Mouse (Mus musculus): ENCODE measurements around the gene Fignl2. TPM values are rescaled to one million over a fixed set of nuclear protein-coding genes. Genes with fewer than 3 reads are reported as not detected.
"Not testable (repeated sequence)": the region's sequence is repeated elsewhere in the genome, so short reads cannot be mapped to it uniquely, and the experiment has no call there.

The Fignl2 gene
- polyA plus RNA-seq, 1 experiment from 2014 or later, result 0.48 TPM

- 73% methylated on average over 9 of the region's 9 CpGs for WGBS
- H3K4me3 ChIP-seq (ENCODE audit: low read depth, low read length), result no peak overlapping the region
- DNase-seq (ENCODE audit: low spot score) (no peak), ATAC-seq (no peak)
- no peaks in the 10 kb centered on the region for H3K9me3 ChIP-seq (ENCODE audit: low read length)
- TF ChIP-seq EP300 (IDR thresholded peaks at IDR 0.05), result no peak
- H3K27me3 ChIP-seq (replicated peaks; ENCODE audit: insufficient read depth, low read length), result no peaks in the 10 kb centered on the region
- no peak overlapping the region for H3K9ac ChIP-seq (replicated peaks; ENCODE audit: low read depth)
- peaks cover 3% of the 10 kb centered on the region; the same call in 1 of the 2 replicates for H3K4me1 ChIP-seq (ENCODE audit: insufficient read depth, low read depth, low read length)
- H3K36me3 ChIP-seq (ENCODE audit: insufficient read depth, low read length), result no peaks in the 10 kb centered on the region
- no peak overlapping the region for H3K27ac ChIP-seq (ENCODE audit: low read length)
- no peak overlapping the region for H3K4me2 ChIP-seq (replicated peaks; ENCODE audit: low read depth, low read length)
Measured at GRCm38 (mm10) chr15:101121411-101122289, 43.3 kb upstream of the Fignl2 start.

DNA sequence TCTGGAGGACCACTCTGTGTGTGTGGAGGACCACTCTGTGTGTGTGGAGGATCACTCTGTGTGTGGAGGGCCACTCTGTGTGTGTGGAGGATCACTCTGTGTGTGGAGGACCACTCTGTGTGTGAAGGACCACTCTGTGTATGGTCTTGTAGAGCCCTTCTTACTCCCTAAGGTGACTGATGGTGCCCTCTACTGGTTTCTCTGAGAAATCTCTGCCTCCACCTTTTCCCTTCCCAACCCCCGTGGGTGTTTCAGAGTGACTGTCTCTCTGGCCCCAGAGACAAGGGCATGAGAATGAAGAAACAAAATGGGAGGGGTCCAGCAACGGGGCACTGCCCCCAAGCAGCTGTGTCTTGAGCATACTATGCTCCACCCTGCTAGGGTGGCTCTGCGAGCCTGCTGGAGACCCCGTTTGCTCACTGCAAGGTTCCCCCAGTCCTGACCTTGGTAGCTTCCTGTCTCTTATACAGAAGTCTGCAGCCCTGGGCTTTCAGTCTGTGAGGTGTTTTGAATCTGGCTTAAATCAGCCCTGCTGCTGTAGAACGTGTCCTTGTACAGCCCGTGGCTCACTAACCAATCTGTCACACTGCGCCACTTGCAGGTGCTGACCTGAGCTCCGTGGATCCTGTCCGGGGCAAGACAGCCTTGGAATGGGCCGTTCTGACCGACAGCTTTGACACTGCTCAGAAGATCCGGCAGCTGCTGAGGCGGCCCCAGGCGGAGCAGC is 40.2 kb upstream of the Fignl2 start:
- DNase-seq (ENCODE audit: low spot score), result peak; percentile 80
- Histone ChIP-seq H3K9ac (replicated peaks; ENCODE audit: low read depth) (no peak overlapping the region), H3K4me3 (ENCODE audit: low read depth, low read length) (no peak overlapping the region), H3K4me2 (replicated peaks; ENCODE audit: low read depth, low read length) (no peak overlapping the region), H3K4me1 (ENCODE audit: insufficient read depth, low read depth, low read length) (peaks cover 3% of the 10 kb centered on the region; the same call in 1 of the 2 replicates), H3K27me3 (replicated peaks; ENCODE audit: insufficient read depth, low read length) (no peaks in the 10 kb centered on the region), H3K9me3 (ENCODE audit: low read length) (no peaks in the 10 kb centered on the region), H3K27ac (ENCODE audit: low read length) (no peak overlapping the region), H3K36me3 (ENCODE audit: insufficient read depth, low read length) (no peaks in the 10 kb centered on the region)
- 42% methylated on average over 14 of the region's 14 CpGs for WGBS
- TF ChIP-seq CTCF (IDR thresholded peaks at IDR 0.05) (peak; percentile 72), EP300 (IDR thresholded peaks at IDR 0.05) (no peak)
- peak; percentile 57 for ATAC-seq

- TF ChIP-seq CTCF (IDR thresholded peaks at IDR 0.05), result no peak
- TF ChIP-seq EP300 (IDR thresholded peaks at IDR 0.05), result no peak
- Histone ChIP-seq H3K36me3 (ENCODE audit: insufficient read depth, low read length) (no peaks in the 10 kb centered on the region), H3K4me3 (ENCODE audit: low read depth, low read length) (no peak within 1 kb of the TSS), H3K9ac (replicated peaks; ENCODE audit: low read depth) (no peak within 1 kb of the TSS), H3K27me3 (replicated peaks; ENCODE audit: insufficient read depth, low read length) (no peaks in the 10 kb centered on the region), H3K27ac (ENCODE audit: low read length) (no peak within 1 kb of the TSS), H3K4me1 (ENCODE audit: insufficient read depth, low read depth, low read length) (peaks cover 3% of the 10 kb centered on the region; the same call in 1 of the 2 replicates), H3K9me3 (ENCODE audit: low read length) (no peaks in the 10 kb centered on the region), H3K4me2 (replicated peaks; ENCODE audit: low read depth, low read length) (no peak within 1 kb of the TSS)
- ATAC-seq (no peak), DNase-seq (ENCODE audit: low spot score) (no peak)
- 72% methylated on average over 5 of the region's 5 CpGs for WGBS
Measured at GRCm38 (mm10) chr15:101115511-101116110, 37.2 kb upstream of the Fignl2 start, which contains the start of gene Ankrd33. Gene Ankrd33, plus strand, starts transcription at chr15:101115755.

GRCm38 (mm10) chr15:101113778-101114177 is 35.4 kb upstream of the Fignl2 start:
- H3K27me3 ChIP-seq (replicated peaks; ENCODE audit: insufficient read depth, low read length); H3K9me3 ChIP-seq (ENCODE audit: low read length); H3K4me2 ChIP-seq (replicated peaks; ENCODE audit: low read depth, low read length); H3K9ac ChIP-seq (replicated peaks; ENCODE audit: low read depth); H3K36me3 ChIP-seq (ENCODE audit: insufficient read depth, low read length); DNase-seq (ENCODE audit: low spot score); H3K4me3 ChIP-seq (ENCODE audit: low read depth, low read length); H3K4me1 ChIP-seq (ENCODE audit: insufficient read depth, low read depth, low read length); ATAC-seq: not testable (repeated sequence)
- 89% methylated on average over 2 of the region's 2 CpGs for WGBS
- peak overlapping the region; percentile 39 for H3K27ac ChIP-seq (ENCODE audit: low read length)
- peak; percentile 33 for TF ChIP-seq CTCF (IDR thresholded peaks at IDR 0.05)

DNA sequence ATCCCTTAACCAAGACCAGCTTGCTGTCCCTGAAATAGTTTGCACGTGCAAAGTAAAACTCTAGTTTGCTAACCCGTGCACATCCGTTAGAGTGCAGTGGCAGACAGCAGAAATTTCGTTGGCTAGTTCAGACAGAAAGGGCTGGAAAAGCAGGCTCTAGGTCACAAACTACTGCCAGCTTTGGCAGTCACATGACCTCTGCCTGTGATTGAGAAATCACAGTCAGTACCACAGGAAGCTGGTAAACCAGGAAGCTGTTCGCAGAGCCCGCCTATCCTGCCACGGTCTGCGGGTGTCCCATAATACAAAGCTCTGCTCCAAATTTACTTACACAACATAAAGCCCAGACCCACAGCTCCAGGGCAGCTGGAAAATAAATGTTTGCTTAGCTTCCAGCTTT is 34.8 kb upstream of the Fignl2 start:
- 0 out of 2 replicates have a peak overlapping the region, but pooled peaks have one; percentile 3 for H3K4me2 ChIP-seq (replicated peaks; ENCODE audit: low read depth, low read length)
- H3K9ac ChIP-seq (replicated peaks; ENCODE audit: low read depth), result no peak overlapping the region
- DNase-seq (ENCODE audit: low spot score) (peak; percentile 94), ATAC-seq (peak; percentile 93)
- H3K27ac ChIP-seq (ENCODE audit: low read length), result peak overlapping the region; percentile 39
- H3K4me1 ChIP-seq (ENCODE audit: insufficient read depth, low read depth, low read length), result no peaks in the 10 kb centered on the region
- H3K36me3 ChIP-seq (ENCODE audit: insufficient read depth, low read length), result no peaks in the 10 kb centered on the region
- 14% methylated on average over 8 of the region's 8 CpGs for WGBS
- no peak overlapping the region for H3K4me3 ChIP-seq (ENCODE audit: low read depth, low read length)
- TF ChIP-seq EP300 (IDR thresholded peaks at IDR 0.05), result peak; percentile 66; the same call in 1 of the 2 replicates
- TF ChIP-seq CTCF (IDR thresholded peaks at IDR 0.05), result peak; percentile 44
- H3K27me3 ChIP-seq (replicated peaks; ENCODE audit: insufficient read depth, low read length), result no peaks in the 10 kb centered on the region
- no peaks in the 10 kb centered on the region for H3K9me3 ChIP-seq (ENCODE audit: low read length)
